Mouse (Mus musculus) kidney, embryonic 16.5 days (tissue): Measurements from ENCODE around the gene Sphk1. TPM values are rescaled to one million over a fixed set of nuclear protein-coding genes. Genes with fewer than 3 reads are reported as not detected.

Experiments
- ATAC-seq: fragments of 200-750 bp; cut with Nextera tagmentation; 2 replicates; pipeline ENCODE4 v1.8.0; 2017; ENCODE audit warnings: moderate TSS enrichment; ENCODE audit not compliant: low FRiP score, low TSS enrichment
- H3K27ac ChIP-seq: fragments of 300-500 bp; sonication (generic); 2 replicates; pipeline ENCODE4 v1.5.1; 2014; ENCODE audit warnings: low read length
- H3K27me3 ChIP-seq: fragments of 300-500 bp; sonication (generic); 2 replicates; pipeline ENCODE4 v1.6.1; 2014; ENCODE audit warnings: low read length, control low read depth, mixed read lengths; ENCODE audit not compliant: insufficient read depth
- H3K36me3 ChIP-seq: fragments of 300-500 bp; sonication (generic); 2 replicates; pipeline ENCODE4 v1.6.1; 2014; ENCODE audit warnings: low read length, control low read depth, mixed read lengths; ENCODE audit not compliant: insufficient read depth
- H3K4me1 ChIP-seq: fragments of 300-500 bp; sonication (generic); 2 replicates; pipeline ENCODE4 v1.6.1; 2014; ENCODE audit warnings: low read length, control low read depth, mixed read lengths; ENCODE audit not compliant: insufficient read depth
- H3K4me2 ChIP-seq: fragments of 300-500 bp; sonication (generic); replicated peaks from 2 replicates; pipeline ENCODE4 v1.6.1; 2014; ENCODE audit warnings: low read depth, low read length
- H3K4me3 ChIP-seq: fragments of 300-500 bp; sonication (generic); 2 replicates; pipeline ENCODE4 v1.5.1; 2014; ENCODE audit warnings: mild to moderate bottlenecking, low read length
- H3K9ac ChIP-seq: fragments of 300-500 bp; sonication (generic); replicated peaks from 2 replicates; pipeline ENCODE4 v1.6.1; 2014; ENCODE audit warnings: low read length
- H3K9me3 ChIP-seq: fragments of 300-500 bp; sonication (generic); 2 replicates; pipeline ENCODE4 v1.6.1; 2016; ENCODE audit warnings: low read length, control low read depth
- WGBS: fragments of 180-500 bp; shearing (Covaris S2); extraction: QIAGEN DNeasy Blood & Tissue Kit; methylation state at CpG from one replicate; pipeline ENCODE4 v1.1.7; 2014; 5-methylcytosine and 5-hydroxymethylcytosine counted together
- polyA plus RNA-seq: library from polyadenylated mRNA; unstranded; fragments of >200 nt; fragmentation: Nextera tagmentation; extraction: Ambion mirVana; gene quantifications from 2 replicates; pipeline ENCODE4 v1.2.1, GENCODE M21; 2015

Gene Sphk1
- polyA plus RNA-seq, 1 experiment from 2014 or later: 5.8 TPM

- WGBS: under 1% methylated on average over 62 of the region's 63 CpGs
- H3K4me1 ChIP-seq: peaks cover 35% of the 10 kb centered on the region
- ATAC-seq: peak; percentile 24
- peaks cover 28% of the 10 kb centered on the region for H3K27me3 ChIP-seq
- peak overlapping the region; percentile 66 for H3K9ac ChIP-seq
- H3K4me3 ChIP-seq: peak overlapping the region; percentile 59
- H3K27ac ChIP-seq: no peak overlapping the region
- peak overlapping the region; percentile 99 for H3K4me2 ChIP-seq
- no peaks in the 10 kb centered on the region for H3K9me3 ChIP-seq
- peaks cover 6% of the 10 kb centered on the region for H3K36me3 ChIP-seq
Measured at GRCm38 (mm10) chr11:116533341-116534153, 2.8 kb downstream of the Sphk1 start.

- H3K4me1 ChIP-seq: peaks cover 35% of the 10 kb centered on the region
- peak overlapping the region; percentile 66; the same call in 1 of the 2 replicates for H3K9ac ChIP-seq
- no peaks in the 10 kb centered on the region for H3K9me3 ChIP-seq
- H3K27ac ChIP-seq: no peak overlapping the region
- H3K36me3 ChIP-seq: peaks cover 13% of the 10 kb centered on the region
- peak overlapping the region; percentile 99 for H3K4me2 ChIP-seq
- peak overlapping the region; percentile 59 for H3K4me3 ChIP-seq
- peaks cover 28% of the 10 kb centered on the region for H3K27me3 ChIP-seq
- ATAC-seq: peak; percentile 60
- WGBS: 15% methylated on average over 20 of the region's 20 CpGs
Measured at GRCm38 (mm10) chr11:116534154-116534865, 3.6 kb downstream of the Sphk1 start.

- peaks cover 35% of the 10 kb centered on the region for H3K36me3 ChIP-seq
- ATAC-seq: no peak
- H3K27ac ChIP-seq: no peak overlapping the region
- 90% methylated on average over 7 of the region's 7 CpGs for WGBS
- no peak overlapping the region for H3K4me2 ChIP-seq
- H3K9me3 ChIP-seq: no peaks in the 10 kb centered on the region
- no peak overlapping the region for H3K9ac ChIP-seq
- peaks cover 9% of the 10 kb centered on the region for H3K27me3 ChIP-seq
- H3K4me1 ChIP-seq: peaks cover 24% of the 10 kb centered on the region
- no peak overlapping the region for H3K4me3 ChIP-seq
Measured at GRCm38 (mm10) chr11:116536685-116537084, 6.0 kb downstream of the Sphk1 start.

DNA sequence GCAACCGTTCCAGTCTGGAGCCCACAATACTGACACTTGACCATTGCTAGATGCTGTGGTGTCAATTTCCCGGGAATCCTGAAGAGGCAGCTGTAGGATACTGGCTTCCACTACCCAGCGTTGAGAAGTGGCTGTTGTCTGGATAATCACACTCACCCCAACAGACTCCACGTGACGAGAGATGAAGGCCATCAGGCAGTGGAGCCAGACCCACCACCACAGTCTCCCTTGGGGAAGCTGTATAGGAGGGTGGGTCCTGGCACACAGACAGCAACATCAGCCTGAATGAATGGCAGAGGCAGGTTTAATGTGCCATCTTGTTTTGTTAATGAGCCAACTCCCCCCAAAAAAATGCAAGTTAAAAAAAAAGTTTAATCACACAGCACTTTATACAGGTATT is 6.7 kb downstream of the Sphk1 start:
- H3K4me2 ChIP-seq: no peak overlapping the region
- H3K4me3 ChIP-seq: no peak overlapping the region
- peaks cover 17% of the 10 kb centered on the region for H3K4me1 ChIP-seq
- no peaks in the 10 kb centered on the region for H3K9me3 ChIP-seq
- H3K36me3 ChIP-seq: peaks cover 42% of the 10 kb centered on the region
- 73% methylated on average over 5 of the region's 5 CpGs for WGBS
- no peak for ATAC-seq
- H3K27me3 ChIP-seq: peaks cover 3% of the 10 kb centered on the region; the same call in 1 of the 2 replicates
- no peak overlapping the region for H3K27ac ChIP-seq
- H3K9ac ChIP-seq: no peak overlapping the region

DNA sequence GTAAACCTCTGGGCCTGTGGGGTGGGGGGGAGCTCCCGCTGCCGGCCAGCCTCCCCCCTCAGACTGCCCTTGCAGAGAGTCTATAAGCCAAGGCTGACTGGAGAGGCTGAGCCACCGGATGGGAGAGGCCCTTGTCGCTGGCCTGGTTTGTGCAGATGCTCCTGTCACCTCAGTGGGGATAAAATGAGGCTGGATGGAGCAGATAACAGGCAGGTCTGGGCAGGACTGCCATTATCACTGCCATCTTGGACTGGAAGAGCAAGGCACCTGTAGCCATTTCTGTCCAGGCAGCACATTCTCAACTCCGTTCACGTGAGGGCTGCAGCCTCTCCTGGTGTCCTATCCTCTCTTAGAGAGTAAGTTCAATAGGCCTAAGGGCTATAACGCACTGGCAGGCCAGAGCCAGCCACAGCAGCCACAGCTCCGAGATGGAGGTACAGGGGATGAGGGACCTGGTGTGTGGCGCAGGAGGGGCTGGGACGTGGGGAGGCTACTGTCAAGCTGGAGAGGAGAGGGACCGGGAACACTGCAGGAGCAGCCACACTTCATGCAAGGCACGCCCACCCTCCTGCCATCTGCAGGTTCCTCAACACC is 7.5 kb downstream of the Sphk1 start:
- Histone ChIP-seq H3K4me1 (peaks cover 9% of the 10 kb centered on the region; the same call in 1 of the 2 replicates), H3K4me2 (no peak overlapping the region), H3K36me3 (peaks cover 49% of the 10 kb centered on the region), H3K9ac (no peak overlapping the region), H3K27ac (no peak overlapping the region), H3K9me3 (no peaks in the 10 kb centered on the region), H3K27me3 (no peaks in the 10 kb centered on the region), H3K4me3 (no peak overlapping the region)
- WGBS: 90% methylated on average over 12 of the region's 12 CpGs
- ATAC-seq: no peak

DNA sequence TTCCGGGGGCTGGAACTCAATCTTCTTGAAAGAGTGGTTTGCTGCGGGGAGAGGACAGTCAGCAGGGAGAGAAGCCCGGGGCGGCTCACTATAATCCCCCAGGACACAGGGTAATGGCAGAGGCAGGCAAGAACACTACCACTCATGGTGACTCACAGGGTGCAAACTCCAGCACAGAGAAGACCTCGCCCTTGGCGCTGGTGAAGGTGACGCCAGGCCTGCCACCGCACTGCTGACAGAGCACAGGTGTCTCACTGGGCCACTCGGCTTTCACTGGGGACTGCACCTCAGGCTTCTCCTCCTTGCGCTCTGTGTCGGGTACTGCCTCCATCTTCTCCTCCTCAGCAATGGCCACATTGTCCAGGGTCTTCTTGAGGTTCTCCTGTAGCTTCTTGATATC is 10.5 kb downstream of the Sphk1 start:
- no peak for ATAC-seq
- Histone ChIP-seq H3K4me2 (no peak overlapping the region), H3K9ac (no peak overlapping the region), H3K4me3 (no peak overlapping the region), H3K4me1 (no peaks in the 10 kb centered on the region), H3K27me3 (no peaks in the 10 kb centered on the region), H3K36me3 (peaks cover 76% of the 10 kb centered on the region), H3K9me3 (no peaks in the 10 kb centered on the region), H3K27ac (no peak overlapping the region)
- WGBS: 97% methylated on average over 11 of the region's 11 CpGs

DNA sequence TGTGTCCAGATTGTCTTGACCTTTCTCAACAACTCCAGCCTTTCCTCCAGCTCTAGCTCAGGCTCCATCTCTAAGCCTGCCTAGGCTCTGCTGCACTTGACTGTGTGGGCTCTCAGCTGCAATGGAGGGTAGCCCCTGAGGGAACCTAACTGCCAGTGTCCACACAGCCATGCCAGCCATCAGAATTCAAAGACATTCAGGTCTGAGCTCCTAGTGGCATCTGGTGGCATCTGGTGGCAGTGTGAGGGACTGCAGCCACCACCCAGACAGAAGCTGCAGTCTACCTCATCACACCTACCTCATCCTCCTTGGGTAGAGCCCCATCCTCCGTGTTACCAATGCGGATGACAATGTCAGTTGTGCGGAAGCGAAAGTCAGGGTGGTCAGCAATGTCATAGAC is 12.4 kb downstream of the Sphk1 start:
- H3K27ac ChIP-seq: no peak overlapping the region
- H3K4me2 ChIP-seq: no peak overlapping the region
- WGBS: 92% methylated on average over 4 of the region's 4 CpGs
- H3K9ac ChIP-seq: no peak overlapping the region
- H3K4me1 ChIP-seq: no peaks in the 10 kb centered on the region
- H3K9me3 ChIP-seq: no peaks in the 10 kb centered on the region
- no peaks in the 10 kb centered on the region for H3K27me3 ChIP-seq
- peaks cover 76% of the 10 kb centered on the region for H3K36me3 ChIP-seq
- no peak for ATAC-seq
- H3K4me3 ChIP-seq: no peak overlapping the region

- Histone ChIP-seq H3K27ac (no peak overlapping the region), H3K36me3 (peaks cover 39% of the 10 kb centered on the region), H3K4me2 (no peak overlapping the region), H3K4me3 (no peak overlapping the region), H3K9me3 (no peaks in the 10 kb centered on the region), H3K9ac (no peak overlapping the region), H3K27me3 (no peaks in the 10 kb centered on the region), H3K4me1 (peaks cover 14% of the 10 kb centered on the region)
- 84% methylated on average over 17 of the region's 17 CpGs for WGBS
- no peak for ATAC-seq
Measured at GRCm38 (mm10) chr11:116547296-116548060, 16.8 kb downstream of the Sphk1 start.

GRCm38 (mm10) chr11:116548780-116549179 is 18.1 kb downstream of the Sphk1 start:
- H3K4me3 ChIP-seq: no peak overlapping the region
- peaks cover 28% of the 10 kb centered on the region for H3K36me3 ChIP-seq
- no peak for ATAC-seq
- no peak overlapping the region for H3K27ac ChIP-seq
- H3K27me3 ChIP-seq: no peaks in the 10 kb centered on the region
- no peaks in the 10 kb centered on the region for H3K9me3 ChIP-seq
- H3K4me2 ChIP-seq: no peak overlapping the region
- 95% methylated on average over 9 of the region's 9 CpGs for WGBS
- H3K4me1 ChIP-seq: peaks cover 14% of the 10 kb centered on the region
- no peak overlapping the region for H3K9ac ChIP-seq
